Mouse (Mus musculus) frontal cortex, adult 2 months (tissue): ENCODE data around the gene Lrrfip1. TPM values are rescaled to one million over a fixed set of nuclear protein-coding genes. Genes with fewer than 3 reads are reported as not detected.

Source experiments
- DNase-seq, 2 experiments: peaks; one replicate each; pipeline ENCODE4 v3.0.0; 2022; ENCODE audit warnings: low spot score in 1 of 2; ENCODE audit errors: extremely low spot score in 1 of 2
- polyA plus RNA-seq: library from polyadenylated mRNA; depleted of rRNA; stranded (reverse); fragments of >200 nt; gene quantifications from 2 replicates; pipeline ENCODE4 v1.2.3, GENCODE M21; 2012; rRNA removed

The Lrrfip1 gene
- polyA plus RNA-seq, 1 experiment: 85.8 TPM

GRCm38 (mm10) chr1:91109302-91109701 lies 110.8 kb downstream of the Lrrfip1 start:
- DNase-seq: no peak

DNA sequence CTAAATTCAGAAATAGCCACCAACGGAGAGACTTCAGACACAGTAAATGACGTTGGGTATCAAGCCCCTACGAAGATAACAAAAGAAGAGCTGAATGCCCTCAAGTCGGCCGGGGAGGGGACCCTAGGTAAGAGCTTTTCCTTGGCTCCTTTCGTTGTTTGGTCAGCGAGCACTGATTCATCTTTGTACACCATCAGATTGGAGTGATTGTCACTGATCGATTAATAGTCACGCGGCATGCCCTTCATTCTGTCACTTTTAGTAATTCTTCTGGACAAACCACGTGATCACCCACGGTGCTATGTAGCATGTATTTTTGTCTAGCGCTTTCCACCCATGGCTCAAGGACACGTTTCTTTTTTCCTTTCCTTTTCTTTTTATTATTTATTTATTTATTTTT lies 113.6 kb downstream of the Lrrfip1 start:
- no peak for DNase-seq

DNA sequence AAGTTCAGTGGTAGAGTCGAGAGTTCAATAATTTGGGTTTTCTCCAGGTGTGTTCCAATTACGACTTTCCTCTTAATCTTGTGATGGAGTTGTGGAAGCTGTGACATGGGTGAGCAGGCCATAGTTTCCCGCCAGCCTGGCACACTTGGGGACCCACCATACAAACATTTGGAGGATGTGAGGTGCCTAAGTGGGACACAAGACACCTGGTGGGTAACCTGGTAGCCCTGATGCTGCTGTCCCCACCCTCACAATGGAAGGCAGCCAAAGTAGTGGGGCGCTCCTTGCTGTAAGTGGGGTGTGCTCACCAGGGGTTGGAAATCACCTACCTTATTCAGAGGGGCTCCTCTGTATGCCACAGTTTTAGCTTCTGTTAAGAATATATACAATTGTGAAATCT lies 114.1 kb downstream of the Lrrfip1 start:
- no peak for DNase-seq

- DNase-seq: no peak
Observed at GRCm38 (mm10) chr1:91122121-91122520, 123.6 kb downstream of the Lrrfip1 start.

DNA sequence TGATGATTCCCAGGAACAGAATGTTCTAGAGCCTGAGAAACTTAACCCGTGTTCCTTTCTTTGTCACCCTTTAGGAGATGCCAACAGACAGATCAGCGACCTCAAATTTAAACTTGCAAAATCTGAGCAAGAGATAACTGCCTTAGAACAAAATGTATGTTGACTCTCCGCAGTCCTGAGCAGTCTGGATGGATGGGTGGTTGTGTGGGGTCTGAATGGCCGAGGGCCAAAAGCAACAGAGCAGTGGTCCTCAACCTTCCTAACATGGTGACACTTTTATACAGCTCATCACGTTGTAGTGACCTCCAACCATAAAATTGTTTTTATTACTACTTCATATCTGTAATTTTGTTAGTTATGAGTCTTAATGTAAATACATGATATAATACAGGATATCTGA lies 124.5 kb downstream of the Lrrfip1 start:
- no peak for DNase-seq

- no peak for DNase-seq
Observed at GRCm38 (mm10) chr1:91123466-91123865, 124.9 kb downstream of the Lrrfip1 start.

GRCm38 (mm10) chr1:91128849-91129248 lies 130.3 kb downstream of the Lrrfip1 start:
- DNase-seq: no peak

DNA sequence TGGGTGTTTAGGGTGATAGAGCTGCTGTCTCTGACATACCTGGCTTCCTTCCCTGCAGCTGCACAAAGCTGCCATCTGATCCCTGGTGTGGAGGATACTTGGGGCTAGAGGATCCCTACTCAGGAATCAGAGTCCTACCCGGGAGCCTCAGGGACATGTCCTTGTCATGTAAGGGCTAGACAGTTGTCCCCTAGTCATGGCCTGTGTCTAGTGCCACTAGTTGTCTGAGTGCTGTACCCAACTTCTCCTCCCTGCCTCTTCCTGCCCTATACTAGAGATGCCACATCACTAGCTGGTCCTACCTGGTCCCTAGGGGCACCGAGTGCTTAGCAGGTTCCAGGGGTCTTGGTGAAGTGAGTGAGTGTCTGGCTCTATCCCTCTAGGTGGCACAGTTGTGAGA lies 138.5 kb downstream of the Lrrfip1 start:
- DNase-seq: no peak

DNA sequence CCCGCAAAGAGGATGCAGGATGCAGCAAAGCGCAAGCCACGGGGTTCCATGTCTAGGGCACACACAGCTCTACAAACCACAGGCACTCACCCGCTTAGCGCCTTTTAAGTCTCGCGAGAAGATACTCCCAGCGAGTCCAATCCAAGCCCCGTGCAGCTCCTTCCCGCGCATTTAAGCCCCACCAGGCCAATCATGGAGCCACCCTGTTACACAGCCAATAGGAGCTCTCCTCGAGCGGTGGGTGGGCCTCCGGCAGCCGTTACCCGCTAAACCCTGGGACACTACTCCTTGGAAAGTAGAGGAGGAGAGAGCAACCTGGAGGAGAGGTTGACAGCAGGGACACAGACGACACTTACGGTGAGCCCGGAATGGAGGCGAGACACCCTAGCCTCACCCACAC lies 146.3 kb downstream of the Lrrfip1 start, which contains the start of gene Rbm44:
Gene Rbm44 (plus strand): TSS at position 277 of the 400 bp plus-strand sequence.
- no peak for DNase-seq

DNA sequence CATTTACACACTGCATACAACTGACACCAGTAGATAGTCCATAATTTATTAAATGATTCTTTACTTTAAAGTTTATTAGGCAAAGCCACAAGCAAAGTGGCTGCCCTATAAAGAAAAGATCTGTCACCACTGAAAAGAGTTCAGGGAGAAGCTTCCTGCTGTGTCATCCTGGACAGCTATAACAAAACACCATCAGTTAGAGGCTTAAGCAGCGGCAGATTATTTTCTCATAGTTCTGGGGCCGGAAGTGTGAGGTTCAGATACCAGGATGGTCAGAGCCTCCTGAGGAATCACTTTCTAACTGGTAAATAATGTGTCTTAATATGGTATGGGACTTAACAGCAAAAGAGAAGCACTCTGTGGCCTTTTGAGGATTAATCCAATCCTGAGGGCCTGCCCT lies 153.0 kb downstream of the Lrrfip1 start:
- DNase-seq: no peak

GRCm38 (mm10) chr1:91166798-91167197 lies 168.3 kb downstream of the Lrrfip1 start:
- DNase-seq: no peak

DNA sequence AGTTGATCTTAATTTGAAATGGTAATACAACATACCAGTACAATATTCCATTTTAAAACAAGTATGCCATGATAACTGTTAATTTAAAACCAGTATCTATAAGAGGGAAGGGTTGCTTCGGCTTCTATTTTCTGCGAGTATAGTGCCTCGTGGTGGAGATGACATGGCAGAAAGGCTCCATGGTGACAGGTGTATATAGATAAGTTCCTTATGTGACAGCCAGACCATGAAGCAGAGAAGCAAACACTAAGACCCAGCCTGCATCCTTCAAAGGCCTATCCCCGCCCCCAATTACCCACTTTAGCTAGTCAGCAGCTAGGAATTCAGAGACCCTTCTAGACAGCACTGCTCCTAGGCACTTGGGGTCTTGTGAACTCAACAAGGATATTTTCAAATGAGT lies 170.6 kb downstream of the Lrrfip1 start:
- DNase-seq: no peak

DNA sequence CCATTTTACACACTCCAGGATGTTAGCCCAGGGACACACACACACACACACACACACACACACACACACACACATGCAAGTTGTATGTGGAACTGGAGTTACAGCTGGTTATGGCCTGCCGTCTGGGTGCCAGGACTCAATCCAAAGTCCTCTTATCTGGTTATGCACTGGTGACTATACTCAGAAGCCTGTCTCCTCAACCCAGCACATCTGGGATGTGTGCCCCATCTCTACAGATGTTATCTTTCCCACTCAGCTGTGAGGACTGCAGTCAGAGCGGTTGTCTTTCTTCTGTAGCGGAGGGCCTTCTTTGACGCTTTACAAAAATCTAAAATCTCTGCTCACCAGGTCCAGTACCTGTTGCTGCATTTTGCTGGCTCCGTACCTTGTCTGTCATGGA lies 176.3 kb downstream of the Lrrfip1 start:
- DNase-seq: no peak

DNA sequence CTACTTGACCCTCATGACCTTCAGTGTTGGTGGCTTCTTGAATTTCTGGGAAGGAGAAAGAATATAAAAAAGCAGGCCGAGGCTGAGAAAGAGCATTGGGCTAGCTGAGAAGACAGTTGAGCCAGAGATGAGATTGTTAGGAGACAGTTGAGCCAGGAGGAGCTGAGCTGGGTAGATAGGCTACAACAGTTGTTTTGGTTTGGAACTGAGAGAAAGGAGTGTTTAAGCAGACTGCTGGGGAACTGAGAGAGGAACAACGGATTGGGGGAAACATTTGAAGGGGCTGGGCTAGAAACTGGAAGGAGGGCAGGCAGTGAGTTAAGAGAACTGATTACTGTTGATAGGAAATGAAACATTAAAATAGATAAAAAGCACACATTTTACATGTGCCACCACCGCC lies 177.5 kb downstream of the Lrrfip1 start:
- no peak for DNase-seq

- DNase-seq: no peak
Observed at GRCm38 (mm10) chr1:91176871-91177270, 178.3 kb downstream of the Lrrfip1 start.

Other genes with a start within 250 kb of the Lrrfip1 start
- gene Col6a3, start 154.8 kb upstream of the Lrrfip1 start, polyA plus RNA-seq: 1.5 and 2.2 TPM in 2 replicates
- gene Mlph, start 83.7 kb upstream of the Lrrfip1 start, polyA plus RNA-seq: 0.69 and 1.2 TPM in 2 replicates
- not detected in 2 replicates for gene Prlh, start 45.6 kb upstream of the Lrrfip1 start, polyA plus RNA-seq
- gene Rab17, start 29.1 kb upstream of the Lrrfip1 start, polyA plus RNA-seq: 0.06 and 0.21 TPM in 2 replicates
- 0.02 and 0.04 TPM in 2 replicates for gene Rbm44, start 146.4 kb downstream of the Lrrfip1 start, polyA plus RNA-seq
- gene Ramp1, start 181.1 kb downstream of the Lrrfip1 start, polyA plus RNA-seq: 59.0 and 60.6 TPM in 2 replicates